Mouse (Mus musculus): Measurements from ENCODE around the gene Ptges. TPM values are rescaled to one million over a fixed set of nuclear protein-coding genes. Genes with fewer than 3 reads are reported as not detected.
"Not testable (repeated sequence)": the region's sequence is repeated elsewhere in the genome, so short reads cannot be mapped to it uniquely, and the experiment has no call there.

Gene Ptges
- polyA plus RNA-seq, 1 experiment from 2014 or later: 20.0 TPM

GRCm38 (mm10) chr2:30917649-30918048, 12.0 kb downstream of the Ptges start:
- no peak overlapping the region for H3K4me3 ChIP-seq (ENCODE audit: low read depth, low read length)
- 78% methylated on average over 7 of the region's 7 CpGs for WGBS
- no peak overlapping the region for H3K4me2 ChIP-seq (replicated peaks; ENCODE audit: low read depth, low read length)
- H3K27me3 ChIP-seq (replicated peaks; ENCODE audit: insufficient read depth, low read length): no peaks in the 10 kb centered on the region
- no peak for ATAC-seq
- no peak for TF ChIP-seq CTCF (IDR thresholded peaks at IDR 0.05)
- TF ChIP-seq EP300 (IDR thresholded peaks at IDR 0.05): no peak
- peaks cover 14% of the 10 kb centered on the region for H3K4me1 ChIP-seq (ENCODE audit: insufficient read depth, low read depth, low read length)
- DNase-seq (ENCODE audit: low spot score): no peak
- H3K27ac ChIP-seq (ENCODE audit: low read length): 0 out of 2 replicates have a peak overlapping the region, but pooled peaks have one; percentile 14
- H3K36me3 ChIP-seq (ENCODE audit: insufficient read depth, low read length): no peaks in the 10 kb centered on the region
- H3K9ac ChIP-seq (replicated peaks; ENCODE audit: low read depth): no peak overlapping the region
- no peaks in the 10 kb centered on the region for H3K9me3 ChIP-seq (ENCODE audit: low read length)

DNA sequence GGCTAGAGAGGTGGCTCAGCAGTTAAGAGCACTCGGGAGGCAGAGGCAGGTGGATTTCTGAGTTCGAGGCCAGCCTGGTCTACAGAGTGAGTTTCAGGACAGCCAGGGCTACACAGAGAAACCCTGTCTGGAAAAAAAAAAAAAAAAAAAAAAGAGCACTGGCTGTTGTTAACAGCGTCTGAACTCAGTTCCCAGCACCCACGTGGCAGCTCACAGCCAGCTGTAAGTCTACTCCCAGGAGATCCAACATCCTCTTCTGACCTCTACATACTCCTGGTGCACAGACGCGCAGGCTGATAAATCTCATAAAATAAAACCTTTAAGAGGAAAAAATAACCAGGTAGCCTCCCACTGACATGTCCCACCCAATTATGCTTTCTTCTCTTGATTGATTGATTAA, 13.7 kb downstream of the Ptges start:
- H3K27ac ChIP-seq (ENCODE audit: low read length); H3K4me3 ChIP-seq (ENCODE audit: low read depth, low read length); H3K9me3 ChIP-seq (ENCODE audit: low read length); DNase-seq (ENCODE audit: low spot score); H3K9ac ChIP-seq (replicated peaks; ENCODE audit: low read depth); H3K36me3 ChIP-seq (ENCODE audit: insufficient read depth, low read length); H3K27me3 ChIP-seq (replicated peaks; ENCODE audit: insufficient read depth, low read length); ATAC-seq; H3K4me2 ChIP-seq (replicated peaks; ENCODE audit: low read depth, low read length): not testable (repeated sequence)
- 83% methylated on average over 6 of the region's 6 CpGs for WGBS
- peaks cover 15% of the 10 kb centered on the region for H3K4me1 ChIP-seq (ENCODE audit: insufficient read depth, low read depth, low read length)

GRCm38 (mm10) chr2:30915376-30915775, 14.3 kb downstream of the Ptges start:
- ATAC-seq (no peak), DNase-seq (ENCODE audit: low spot score) (no peak)
- no peak for TF ChIP-seq CTCF (IDR thresholded peaks at IDR 0.05)
- TF ChIP-seq EP300 (IDR thresholded peaks at IDR 0.05): no peak
- H3K4me1 ChIP-seq (ENCODE audit: insufficient read depth, low read depth, low read length): peaks cover 15% of the 10 kb centered on the region
- 86% methylated on average over 5 of the region's 5 CpGs for WGBS
- no peaks in the 10 kb centered on the region for H3K27me3 ChIP-seq (replicated peaks; ENCODE audit: insufficient read depth, low read length)
- no peaks in the 10 kb centered on the region for H3K9me3 ChIP-seq (ENCODE audit: low read length)
- no peak overlapping the region for H3K4me2 ChIP-seq (replicated peaks; ENCODE audit: low read depth, low read length)
- no peak overlapping the region for H3K27ac ChIP-seq (ENCODE audit: low read length)
- H3K9ac ChIP-seq (replicated peaks; ENCODE audit: low read depth): no peak overlapping the region
- H3K4me3 ChIP-seq (ENCODE audit: low read depth, low read length): no peak overlapping the region
- no peaks in the 10 kb centered on the region for H3K36me3 ChIP-seq (ENCODE audit: insufficient read depth, low read length)

- 63% methylated on average over 3 of the region's 3 CpGs for WGBS
- no peaks in the 10 kb centered on the region for H3K27me3 ChIP-seq (replicated peaks; ENCODE audit: insufficient read depth, low read length)
- peaks cover 15% of the 10 kb centered on the region for H3K4me1 ChIP-seq (ENCODE audit: insufficient read depth, low read depth, low read length)
- H3K27ac ChIP-seq (ENCODE audit: low read length): no peak overlapping the region
- no peak overlapping the region for H3K9ac ChIP-seq (replicated peaks; ENCODE audit: low read depth)
- H3K4me2 ChIP-seq (replicated peaks; ENCODE audit: low read depth, low read length): no peak overlapping the region
- DNase-seq (ENCODE audit: low spot score): no peak
- no peak for ATAC-seq
- H3K4me3 ChIP-seq (ENCODE audit: low read depth, low read length): no peak overlapping the region
- TF ChIP-seq CTCF (IDR thresholded peaks at IDR 0.05) (no peak), EP300 (IDR thresholded peaks at IDR 0.05) (no peak)
- H3K9me3 ChIP-seq (ENCODE audit: low read length): no peaks in the 10 kb centered on the region
- no peaks in the 10 kb centered on the region for H3K36me3 ChIP-seq (ENCODE audit: insufficient read depth, low read length)
Measured at GRCm38 (mm10) chr2:30914836-30915235, 14.8 kb downstream of the Ptges start.

GRCm38 (mm10) chr2:30913022-30913421, 16.6 kb downstream of the Ptges start:
- no peak for DNase-seq (ENCODE audit: low spot score)
- 78% methylated on average over 8 of the region's 8 CpGs for WGBS
- TF ChIP-seq CTCF (IDR thresholded peaks at IDR 0.05) (no peak), EP300 (IDR thresholded peaks at IDR 0.05) (no peak)
- Histone ChIP-seq H3K9me3 (ENCODE audit: low read length) (no peaks in the 10 kb centered on the region), H3K27ac (ENCODE audit: low read length) (peak overlapping the region; percentile 47), H3K27me3 (replicated peaks; ENCODE audit: insufficient read depth, low read length) (no peaks in the 10 kb centered on the region), H3K36me3 (ENCODE audit: insufficient read depth, low read length) (no peaks in the 10 kb centered on the region), H3K9ac (replicated peaks; ENCODE audit: low read depth) (no peak overlapping the region), H3K4me2 (replicated peaks; ENCODE audit: low read depth, low read length) (no peak overlapping the region), H3K4me3 (ENCODE audit: low read depth, low read length) (no peak overlapping the region), H3K4me1 (ENCODE audit: insufficient read depth, low read depth, low read length) (peaks cover 11% of the 10 kb centered on the region; the same call in 1 of the 2 replicates)
- no peak for ATAC-seq

- H3K9me3 ChIP-seq (ENCODE audit: low read length): no peaks in the 10 kb centered on the region
- ATAC-seq (peak; percentile 90), DNase-seq (ENCODE audit: low spot score) (peak; percentile 90)
- peak overlapping the region; percentile 47 for H3K27ac ChIP-seq (ENCODE audit: low read length)
- peak; percentile 90 for TF ChIP-seq EP300 (IDR thresholded peaks at IDR 0.05)
- TF ChIP-seq CTCF (IDR thresholded peaks at IDR 0.05): no peak
- no peak overlapping the region for H3K4me2 ChIP-seq (replicated peaks; ENCODE audit: low read depth, low read length)
- no peak overlapping the region for H3K9ac ChIP-seq (replicated peaks; ENCODE audit: low read depth)
- WGBS: 22% methylated on average over 4 of the region's 4 CpGs
- H3K27me3 ChIP-seq (replicated peaks; ENCODE audit: insufficient read depth, low read length): no peaks in the 10 kb centered on the region
- peaks cover 11% of the 10 kb centered on the region; the same call in 1 of the 2 replicates for H3K4me1 ChIP-seq (ENCODE audit: insufficient read depth, low read depth, low read length)
- H3K36me3 ChIP-seq (ENCODE audit: insufficient read depth, low read length): no peaks in the 10 kb centered on the region
- H3K4me3 ChIP-seq (ENCODE audit: low read depth, low read length): no peak overlapping the region
Measured at GRCm38 (mm10) chr2:30912291-30912773, 17.3 kb downstream of the Ptges start.

DNA sequence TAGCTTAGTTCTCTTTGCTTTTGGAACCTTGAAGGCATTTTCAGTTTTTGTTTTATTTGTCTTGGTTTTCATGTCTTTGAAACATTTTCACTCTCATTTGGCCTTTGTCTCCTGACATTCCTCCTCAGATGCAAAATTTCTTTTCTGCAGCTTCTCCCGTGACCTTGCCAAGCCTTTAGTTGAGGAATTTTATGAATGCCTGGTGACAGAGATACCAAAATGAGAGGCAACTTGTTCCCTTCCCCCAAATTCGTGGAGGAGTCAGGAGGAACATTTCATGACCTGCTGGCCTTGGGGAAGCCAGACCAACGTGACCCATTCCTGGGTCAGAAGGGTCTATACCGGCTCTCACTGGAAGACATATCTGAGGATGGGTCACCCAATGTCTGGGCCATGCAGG, 23.0 kb downstream of the Ptges start:
- H3K4me2 ChIP-seq (replicated peaks; ENCODE audit: low read depth, low read length): no peak overlapping the region

More for the DNA sequence above, 23.0 kb downstream of the Ptges start:
- DNase-seq (ENCODE audit: low spot score) (no peak), ATAC-seq (no peak)
- H3K9me3 ChIP-seq (ENCODE audit: low read length): no peaks in the 10 kb centered on the region
- H3K36me3 ChIP-seq (ENCODE audit: insufficient read depth, low read length): no peaks in the 10 kb centered on the region
- no peak overlapping the region for H3K9ac ChIP-seq (replicated peaks; ENCODE audit: low read depth)
- peaks cover 5% of the 10 kb centered on the region; the same call in 1 of the 2 replicates for H3K4me1 ChIP-seq (ENCODE audit: insufficient read depth, low read depth, low read length)
- 47% methylated on average over 4 of the region's 4 CpGs for WGBS
- no peaks in the 10 kb centered on the region for H3K27me3 ChIP-seq (replicated peaks; ENCODE audit: insufficient read depth, low read length)
- H3K4me3 ChIP-seq (ENCODE audit: low read depth, low read length): no peak overlapping the region
- TF ChIP-seq EP300 (IDR thresholded peaks at IDR 0.05) (no peak), CTCF (IDR thresholded peaks at IDR 0.05) (no peak)
- H3K27ac ChIP-seq (ENCODE audit: low read length): no peak overlapping the region

All from lung, postnatal 0 days (tissue).